Mouse (Mus musculus): ENCODE results near the gene Zcchc24.

Zcchc24 gene

GRCm38 (mm10) chr14:25718471-25718870 is 50.4 kb downstream of the Zcchc24 start:
- no peak for DNase-seq (ENCODE audit: low read depth)

DNA sequence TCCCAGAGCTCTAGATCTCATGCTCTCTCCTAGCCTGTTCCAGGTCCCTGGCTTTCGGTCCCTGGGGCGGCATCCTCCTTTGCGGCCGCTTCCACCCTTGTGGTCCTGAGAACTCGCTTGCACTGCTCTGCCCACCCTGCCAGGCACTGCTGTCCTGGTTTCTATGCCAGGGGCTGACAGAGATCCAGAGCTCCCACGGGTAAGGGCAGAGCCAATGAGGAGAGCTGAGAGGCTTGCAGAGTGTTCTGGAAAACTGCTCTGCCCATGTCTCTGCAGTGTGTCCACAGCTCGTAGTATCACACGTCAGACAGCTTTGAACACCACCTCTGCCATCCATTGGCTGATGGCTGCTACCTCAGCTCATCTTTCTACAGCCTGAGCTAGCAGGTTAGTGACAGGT is 51.1 kb downstream of the Zcchc24 start:
- no peak for DNase-seq (ENCODE audit: low read depth)

DNA sequence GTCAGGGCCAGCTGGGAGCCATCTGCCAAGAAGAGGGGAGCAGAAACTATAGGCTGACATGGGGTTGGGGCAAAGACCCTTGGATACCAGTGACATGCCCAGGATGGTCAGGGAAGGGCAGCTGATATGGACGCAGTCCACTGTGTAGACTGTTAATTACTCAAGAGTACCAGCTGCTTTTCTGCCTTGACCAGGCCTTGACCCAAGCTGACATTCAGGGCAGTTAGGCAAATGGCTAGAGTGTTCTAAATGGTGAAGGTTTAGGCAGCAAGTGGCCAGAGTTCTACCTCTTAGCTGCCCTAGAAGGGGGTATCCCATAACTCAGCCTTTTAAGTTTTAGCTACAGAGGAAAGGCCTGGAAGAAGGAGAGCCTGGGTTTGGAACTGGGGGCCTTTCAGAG is 52.3 kb downstream of the Zcchc24 start:
- DNase-seq (ENCODE audit: low read depth) = no peak

GRCm38 (mm10) chr14:25713443-25713842 is 55.4 kb downstream of the Zcchc24 start:
- no peak for DNase-seq (ENCODE audit: low read depth)

DNA sequence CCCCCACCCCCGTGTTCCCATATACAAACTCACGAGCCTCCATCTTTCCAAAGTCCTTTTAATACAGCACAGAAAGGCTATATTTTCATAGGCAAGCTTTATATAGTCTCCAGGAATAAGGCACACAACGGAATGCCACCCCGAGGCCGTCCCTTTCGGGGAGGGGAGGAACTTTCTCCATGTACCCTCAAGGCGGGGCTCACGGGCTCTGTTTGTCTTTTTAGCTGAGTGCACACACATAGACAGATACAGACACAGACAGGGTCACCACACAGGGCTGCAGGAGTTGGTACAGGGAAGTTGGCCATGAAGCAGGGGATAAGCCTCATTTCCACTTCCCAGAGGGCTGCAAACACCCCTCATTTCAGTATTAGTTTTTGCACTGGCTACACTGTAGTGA is 57.2 kb downstream of the Zcchc24 start:
- DNase-seq (ENCODE audit: low read depth) = no peak

GRCm38 (mm10) chr14:25711177-25711576 is 57.7 kb downstream of the Zcchc24 start:
- no peak for DNase-seq (ENCODE audit: low read depth)

GRCm38 (mm10) chr14:25710681-25711080 is 58.2 kb downstream of the Zcchc24 start:
- DNase-seq (ENCODE audit: low read depth) = no peak

DNA sequence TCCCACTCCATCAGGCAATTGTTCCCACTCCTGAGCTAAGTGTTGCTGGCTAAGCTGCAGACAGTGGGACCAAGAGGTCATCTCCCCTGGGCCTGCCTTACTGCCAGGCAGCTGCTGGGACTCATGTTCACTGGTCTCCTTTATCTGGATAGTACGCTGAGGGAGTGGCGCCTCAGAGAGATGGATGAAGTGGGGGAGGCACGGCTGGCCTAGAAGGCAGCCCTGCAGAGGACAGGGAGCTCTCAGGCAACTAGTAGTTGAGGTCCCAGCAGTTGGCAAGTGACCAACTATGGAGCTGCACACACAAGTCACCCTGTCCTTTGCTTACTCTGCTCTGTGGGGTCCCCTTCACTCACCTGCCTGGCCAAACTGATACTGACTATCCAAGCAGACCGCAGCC is 58.8 kb downstream of the Zcchc24 start:
- no peak for DNase-seq (ENCODE audit: low read depth)

DNA sequence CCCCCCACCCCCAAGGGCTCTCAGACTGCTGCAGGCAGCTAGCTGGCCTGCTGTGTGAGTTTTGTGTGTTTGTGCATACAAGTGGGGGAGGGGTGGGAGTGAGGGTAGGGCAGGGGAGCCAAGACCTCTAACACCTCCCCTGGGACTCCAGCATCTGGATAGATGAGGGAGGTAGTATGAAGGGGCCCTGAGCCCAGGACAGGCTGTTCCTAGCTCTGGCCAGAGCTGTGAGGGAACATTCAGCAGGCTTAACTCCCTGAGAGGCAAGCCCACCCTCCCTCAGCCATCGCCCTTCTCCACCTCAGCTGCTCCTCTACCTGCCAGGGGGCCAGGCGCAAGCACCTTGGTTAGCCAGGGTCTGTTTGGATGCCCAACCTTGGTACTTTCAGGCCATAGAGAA is 59.9 kb downstream of the Zcchc24 start:
- no peak for DNase-seq (ENCODE audit: low read depth)

DNA sequence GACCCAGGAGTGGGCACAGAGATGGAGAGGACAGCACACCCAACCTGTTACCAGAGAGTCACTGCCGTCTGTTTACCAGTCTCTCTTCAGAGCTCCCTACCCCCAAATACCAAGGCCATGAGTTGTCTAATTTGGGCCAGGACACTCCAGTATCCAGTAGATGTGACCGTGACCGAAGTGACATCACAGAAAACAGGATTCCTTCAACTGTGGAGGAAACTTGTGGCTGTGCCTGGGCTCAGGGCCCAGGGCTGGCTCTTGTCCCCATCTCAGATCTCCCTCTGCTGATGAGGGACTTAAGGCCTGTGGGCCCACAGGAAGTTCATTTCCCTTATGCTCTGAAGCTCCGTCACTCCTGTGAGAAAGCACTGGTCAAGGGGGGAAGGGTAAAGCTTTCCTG is 60.4 kb downstream of the Zcchc24 start:
- no peak for DNase-seq (ENCODE audit: low read depth)

- peak; percentile 51 for DNase-seq (ENCODE audit: low read depth)
Measured at GRCm38 (mm10) chr14:25707691-25708181, 61.1 kb downstream of the Zcchc24 start.

DNA sequence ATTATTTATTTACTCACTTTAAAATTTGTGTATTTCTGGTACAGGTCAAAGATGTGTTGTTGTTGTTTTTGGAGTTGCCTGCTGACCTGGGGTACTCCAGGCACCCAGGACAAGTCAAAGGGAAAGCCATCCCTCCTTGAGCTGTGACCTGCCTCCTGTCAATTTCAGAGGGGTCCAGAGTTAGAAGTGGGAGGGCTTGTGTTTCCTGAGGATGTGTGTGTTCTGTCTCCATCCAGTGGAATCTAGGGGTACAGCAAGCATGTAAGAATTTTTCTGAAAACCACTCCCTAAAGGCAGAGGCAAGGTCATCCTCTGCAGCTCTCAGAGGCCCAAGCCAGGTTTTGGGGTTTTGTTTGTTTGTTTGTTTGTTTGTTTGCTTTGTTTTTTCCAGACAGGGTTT is 66.9 kb downstream of the Zcchc24 start:
- DNase-seq (ENCODE audit: low read depth) = peak; percentile 55

DNA sequence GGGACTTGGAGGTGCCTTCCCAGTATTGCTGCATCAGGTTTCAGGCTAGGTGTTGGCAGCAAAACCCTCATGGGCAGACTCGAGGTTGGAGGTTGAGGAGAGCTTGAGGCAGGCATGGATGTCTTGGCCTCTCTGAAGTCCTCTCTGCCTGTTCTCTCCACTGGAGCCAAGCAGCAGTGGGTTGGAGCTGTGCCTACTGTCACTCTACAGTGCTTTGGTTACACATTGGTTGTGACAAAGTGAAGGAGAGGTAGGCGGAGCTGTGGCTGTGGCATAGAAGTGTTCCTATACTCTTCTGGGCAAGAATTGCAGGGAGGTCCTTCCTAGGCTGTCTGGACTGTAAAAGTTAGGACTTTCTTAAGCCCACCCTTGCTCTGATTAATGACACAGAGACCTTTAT is 72.5 kb downstream of the Zcchc24 start:
- no peak for DNase-seq (ENCODE audit: low read depth)

DNA sequence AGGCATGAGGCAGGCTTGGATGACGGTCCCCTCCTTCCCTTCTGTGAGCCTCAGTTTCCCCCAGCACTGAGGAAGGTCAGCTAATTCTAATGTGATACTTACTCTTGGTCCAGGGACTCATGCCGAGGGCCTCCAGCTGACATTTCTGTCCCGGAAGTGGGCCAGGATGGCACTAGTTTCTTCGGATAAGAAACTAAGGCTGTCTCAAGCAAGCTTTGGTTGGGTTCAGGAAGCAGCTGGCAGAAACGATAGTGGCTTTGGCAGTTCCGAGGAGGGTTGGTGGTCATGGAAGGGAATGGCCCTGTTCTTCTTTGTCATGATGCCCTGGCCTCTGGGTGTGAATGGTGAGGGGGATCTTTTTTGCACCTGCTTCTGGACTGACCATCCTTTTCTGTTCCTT is 73.8 kb downstream of the Zcchc24 start:
- peak; percentile 56 for DNase-seq (ENCODE audit: low read depth)

DNA sequence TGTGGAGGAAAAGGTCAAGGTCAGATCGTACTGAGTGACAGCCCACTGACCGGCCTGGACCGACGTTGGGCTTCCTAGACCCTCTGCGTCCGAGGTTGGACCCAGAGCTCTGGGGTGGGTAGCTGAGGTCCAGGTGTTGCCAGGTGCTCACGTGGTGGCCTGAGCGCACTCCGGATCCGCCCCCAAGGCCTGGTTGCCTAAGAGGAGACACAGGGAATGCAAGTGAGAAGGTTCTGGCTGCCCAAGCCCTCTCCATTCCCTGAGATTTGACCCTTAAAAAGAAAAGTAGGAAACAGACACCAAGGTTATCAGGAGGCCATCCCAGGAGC is 74.3 kb downstream of the Zcchc24 start:
- DNase-seq (ENCODE audit: low read depth) = peak; percentile 50

DNA sequence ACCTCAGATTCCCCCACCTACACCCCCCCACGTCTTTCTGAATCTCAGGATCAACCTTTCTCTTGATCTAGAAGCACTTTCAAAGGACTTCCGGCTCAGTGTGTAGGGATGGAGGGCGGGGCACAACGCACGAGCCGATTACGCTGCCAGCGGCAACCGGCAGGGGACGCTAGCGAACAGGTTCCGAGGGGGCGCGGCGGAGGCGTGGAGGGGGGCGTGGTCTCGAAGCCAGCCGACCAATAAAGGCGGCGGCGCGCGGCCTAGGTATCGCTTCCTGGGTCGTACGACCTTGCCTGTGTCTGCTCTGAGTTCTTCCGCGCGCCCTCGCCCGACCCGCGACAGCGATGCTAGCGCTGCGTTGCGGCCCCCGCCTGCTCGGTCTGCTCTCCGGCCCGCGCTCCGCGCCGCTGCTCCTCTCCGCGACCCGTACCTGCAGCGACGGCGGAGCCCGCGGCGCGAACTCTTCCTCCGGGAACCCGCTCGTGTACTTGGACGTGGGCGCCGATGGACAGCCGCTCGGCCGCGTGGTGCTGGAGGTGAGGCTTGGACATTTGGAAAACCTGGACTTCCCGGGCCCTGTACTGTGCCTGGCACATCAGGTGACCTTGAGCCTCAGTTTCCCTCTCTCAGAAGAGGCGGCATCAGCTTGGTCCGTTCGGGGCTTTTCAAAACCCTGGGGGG is 74.8 kb downstream of the Zcchc24 start, which contains the start of gene Ppif:
Ppif (plus strand) TSS at position 267 of the 681 bp plus-strand sequence.
- peak; percentile 98 for DNase-seq (ENCODE audit: low read depth)

GRCm38 (mm10) chr14:25693271-25693887 is 75.5 kb downstream of the Zcchc24 start:
- DNase-seq (ENCODE audit: low read depth) = no peak

DNA sequence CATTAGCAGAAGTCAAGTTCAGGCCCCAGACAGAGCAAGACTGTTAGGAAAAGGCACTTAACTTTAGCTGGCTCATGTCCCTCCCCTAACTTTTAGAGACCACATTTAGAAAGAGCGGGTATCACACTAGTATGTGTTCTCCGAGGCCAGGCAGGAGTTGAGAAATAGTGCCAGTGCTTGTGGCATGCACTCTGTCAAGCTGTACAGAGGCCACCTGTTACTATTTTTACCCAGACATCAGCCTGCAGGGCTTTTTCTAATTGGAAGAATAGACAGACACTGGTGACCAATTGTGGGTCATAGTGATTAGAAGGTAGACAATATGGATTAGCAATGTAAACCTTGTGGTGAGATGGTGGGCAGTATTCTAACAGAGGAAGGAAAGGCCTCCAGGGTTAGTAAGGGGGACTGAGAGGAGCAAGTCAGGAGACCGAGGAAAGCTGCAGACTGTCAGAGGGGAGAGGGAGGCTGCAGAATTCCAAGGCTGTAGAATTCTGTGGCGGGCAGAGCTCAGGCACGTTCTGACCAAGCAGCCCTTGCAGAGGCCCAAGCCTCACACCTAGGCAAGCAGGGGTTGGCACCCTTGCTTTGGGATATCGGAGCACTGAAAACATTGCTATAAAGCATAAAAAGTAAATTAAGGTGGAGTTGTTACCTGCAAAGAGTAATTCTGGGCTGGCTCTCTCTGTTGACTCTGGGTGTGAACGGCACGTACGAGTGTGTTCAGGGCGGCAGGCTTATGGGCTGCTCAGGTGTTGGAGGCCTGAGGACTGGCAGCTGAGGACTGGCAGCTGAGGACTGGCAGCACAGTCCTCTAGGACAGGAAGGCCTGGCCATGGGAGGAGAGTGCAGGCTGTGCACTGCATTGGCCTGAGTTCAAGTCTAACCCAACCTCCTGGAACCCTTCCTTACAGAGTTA is 81.6 kb downstream of the Zcchc24 start:
- DNase-seq (ENCODE audit: low read depth) = no peak

GRCm38 (mm10) chr14:25686216-25686945 is 82.5 kb downstream of the Zcchc24 start:
- DNase-seq (ENCODE audit: low read depth) = no peak

DNA sequence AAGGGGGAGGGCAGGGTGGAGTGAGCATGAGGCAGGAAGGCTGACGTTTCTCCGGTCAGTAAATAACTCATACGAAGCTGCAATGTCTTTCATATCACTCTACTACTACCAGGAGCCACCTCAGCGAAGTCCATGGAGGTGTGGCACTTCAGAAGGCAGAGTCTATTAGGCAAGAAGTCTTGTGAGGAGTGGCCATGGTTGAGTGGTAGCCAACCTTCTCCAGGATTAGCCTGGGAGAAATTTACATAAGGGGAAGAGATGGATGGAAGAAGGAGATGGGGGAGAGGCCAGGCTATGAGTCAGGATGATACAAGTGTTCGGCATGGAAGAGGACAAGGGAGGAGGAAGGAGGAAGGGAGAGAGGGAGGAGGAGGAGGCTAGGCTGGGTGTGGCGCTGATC is 86.8 kb downstream of the Zcchc24 start:
- DNase-seq (ENCODE audit: low read depth) = no peak

GRCm38 (mm10) chr14:25679625-25680024 is 89.2 kb downstream of the Zcchc24 start:
- no peak for DNase-seq (ENCODE audit: low read depth)

GRCm38 (mm10) chr14:25667587-25667986 is 101.3 kb downstream of the Zcchc24 start:
- DNase-seq (ENCODE audit: low read depth) = no peak

All from induced T-regulatory cell, adult 2 months (primary cell).